Mouse (Mus musculus): ENCODE measurements around the gene Slc15a5. TPM values are rescaled to one million over a fixed set of nuclear protein-coding genes. Genes with fewer than 3 reads are reported as not detected.

Slc15a5 gene
- not detected for polyA plus RNA-seq (2015; fragmentation: Illumina TruSeq; extraction: RNeasy Lipid Tissue Mini Kit (QIAGEN cat#74804); ENCODE audit: low read depth, low replicate concordance)

DNA sequence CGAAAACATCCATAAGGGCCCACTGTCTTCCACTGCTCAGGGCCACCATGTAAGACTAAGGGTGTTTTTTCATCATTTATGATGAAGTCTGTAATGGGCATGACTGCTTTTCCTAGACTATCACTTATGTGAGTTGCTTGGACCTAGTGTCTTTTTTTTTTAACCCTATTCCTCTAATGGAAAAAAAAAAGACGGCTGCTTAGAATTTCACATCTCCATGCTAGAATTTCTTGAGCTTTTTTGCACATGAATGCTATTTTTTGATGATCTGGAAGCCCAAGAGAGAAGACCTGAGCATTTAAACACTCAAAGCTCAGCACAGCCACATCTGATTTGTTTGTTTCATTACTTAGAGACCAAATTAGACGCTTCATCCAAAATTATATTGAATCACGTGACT is at the start of gene Slc15a5:
Slc15a5 (minus strand) TSS at position 101 of the 400 bp plus-strand sequence.

Other genes with a start within 250 kb of the Slc15a5 start
- gene Mgst1, start 60.4 kb upstream of the Slc15a5 start, polyA plus RNA-seq (2015; fragmentation: Illumina TruSeq; extraction: RNeasy Lipid Tissue Mini Kit (QIAGEN cat#74804); ENCODE audit: low read depth, low replicate concordance): 30.2 TPM